Mouse (Mus musculus) CH12.LX (cell line): ENCODE measurements around the gene Gm49325. TPM values are rescaled to one million over a fixed set of nuclear protein-coding genes. Genes with fewer than 3 reads are reported as not detected.
A peak's percentile ranks its signal among the peaks of the same experiment; 100 is the strongest.

Experiments
- DNase-seq: peaks from one replicate; pipeline ENCODE4 v3.0.0-alpha.2; 2013; ENCODE audit errors: extremely low read depth
- H3K27ac ChIP-seq: 2 replicates; pipeline ENCODE4 v1.5.1; 2012; ENCODE audit warnings: low read depth, mild to moderate bottlenecking, control low read depth, moderate library complexity; ENCODE audit not compliant: insufficient read depth
- H3K27me3 ChIP-seq: replicated peaks from 2 replicates; pipeline ENCODE3; 2012; ENCODE audit warnings: inconsistent platforms
- H3K36me3 ChIP-seq, 2 experiments: replicated peaks in 1 of 2; 2 replicates each; pipeline versions ENCODE3 to v1.6.1; 2012; ENCODE audit warnings: inconsistent platforms in 1 of 2, low read length in 1 of 2, mild to moderate bottlenecking in 1 of 2, mixed read lengths in 1 of 2, moderate library complexity in 1 of 2; ENCODE audit not compliant: control insufficient read depth in 1 of 2, insufficient read depth in 1 of 2
- H3K4me1 ChIP-seq, 2 experiments: 2 replicates each; pipeline ENCODE4 v1.6.1; 2012; ENCODE audit warnings: inconsistent platforms in 1 of 2, moderate library complexity in 1 of 2; ENCODE audit not compliant: insufficient read depth in 2 of 2, control insufficient read depth in 1 of 2
- H3K4me2 ChIP-seq: 2 replicates; pipeline ENCODE4 v1.6.1; 2012; ENCODE audit warnings: low read depth, mild to moderate bottlenecking, control low read depth; ENCODE audit not compliant: poor library complexity, insufficient read depth, severe bottlenecking
- H3K4me3 ChIP-seq, 3 experiments: fragments of 150-350 bp in 1 of 3; sonication (generic) in 1 of 3; replicated peaks in 1 of 3; 2 replicates each; pipeline versions ENCODE3 to v1.5.1; 2011 to 2012; ENCODE audit warnings: low read depth in 2 of 3, low read length in 2 of 3, mild to moderate bottlenecking in 2 of 3, moderate library complexity in 2 of 3, control low read depth in 1 of 3, improper control_type of control experiment in 1 of 3, inconsistent platforms in 1 of 3, mixed read lengths in 1 of 3; ENCODE audit not compliant: poor library complexity in 1 of 3
- H3K79me2 ChIP-seq: replicated peaks from 2 replicates; pipeline ENCODE4 v1.6.1; 2012; ENCODE audit warnings: mild to moderate bottlenecking, moderate library complexity; ENCODE audit not compliant: control insufficient read depth, poor library complexity, insufficient read depth, severe bottlenecking; ENCODE audit errors: extremely low read depth
- H3K9ac ChIP-seq: 2 replicates; pipeline ENCODE4 v1.6.1; 2012; ENCODE audit warnings: low read depth, mild to moderate bottlenecking, control low read depth, moderate library complexity; ENCODE audit not compliant: insufficient read depth
- H3K9me3 ChIP-seq: replicated peaks from 2 replicates; pipeline ENCODE3; 2012; ENCODE audit warnings: low read length, inconsistent platforms, mixed read lengths
- BHLHE40 ChIP-seq: IDR thresholded peaks from 2 replicates; pipeline ENCODE4 v1.6.1; 2011; ENCODE audit warnings: mild to moderate bottlenecking, low read depth, low read length, improper control_type of control experiment
- CHD2 ChIP-seq: IDR thresholded peaks from 2 replicates; pipeline ENCODE4 v1.6.1; 2011; ENCODE audit warnings: low read length, improper control_type of control experiment
- CTCF ChIP-seq, 2 experiments: IDR thresholded peaks in 1 of 2; conservative IDR thresholded peaks in 1 of 2; 2 replicates each; pipeline ENCODE4 v1.5.1; 2011 to 2012; ENCODE audit warnings: low read depth in 2 of 2, low read length in 2 of 2, improper control_type of control experiment in 1 of 2, inconsistent platforms in 1 of 2, mild to moderate bottlenecking in 1 of 2, moderate library complexity in 1 of 2
- ELF1 ChIP-seq: IDR thresholded peaks from 2 replicates; pipeline ENCODE4 v1.6.1; 2014; ENCODE audit warnings: low read depth, mild to moderate bottlenecking, inconsistent platforms, low read length, improper control_type of control experiment
- ETS1 ChIP-seq: conservative IDR thresholded peaks from 2 replicates; pipeline ENCODE4 v1.6.1; 2012; ENCODE audit warnings: low read depth, mild to moderate bottlenecking, inconsistent platforms, low read length, improper control_type of control experiment, moderate library complexity
- GABPA ChIP-seq: IDR thresholded peaks from 2 replicates; pipeline ENCODE4 v1.6.1; 2012; ENCODE audit warnings: low read depth, low read length, improper control_type of control experiment, inconsistent platforms; ENCODE audit not compliant: insufficient replicate concordance
- HCFC1 ChIP-seq: IDR thresholded peaks from 2 replicates; pipeline ENCODE4 v1.6.1; 2012; ENCODE audit warnings: low read depth, mild to moderate bottlenecking, inconsistent platforms, low read length, improper control_type of control experiment
- IRF4 ChIP-seq: IDR thresholded peaks from 2 replicates; pipeline ENCODE4 v1.6.1; 2014; ENCODE audit warnings: low read depth, mild to moderate bottlenecking, inconsistent platforms, low read length, improper control_type of control experiment
- JUN ChIP-seq: IDR thresholded peaks from 2 replicates; pipeline ENCODE4 v1.6.1; 2011; ENCODE audit warnings: low read depth, mild to moderate bottlenecking, low read length, improper control_type of control experiment, moderate library complexity; ENCODE audit not compliant: insufficient read depth
- KAT2A ChIP-seq: IDR thresholded peaks from 2 replicates; pipeline ENCODE4 v1.6.1; 2012; ENCODE audit warnings: low read length, improper control_type of control experiment, inconsistent platforms; ENCODE audit not compliant: insufficient replicate concordance
- MAX ChIP-seq: IDR thresholded peaks from 2 replicates; pipeline ENCODE4 v1.6.1; 2011; ENCODE audit warnings: low read length, improper control_type of control experiment
- MAZ ChIP-seq: IDR thresholded peaks from 2 replicates; pipeline ENCODE4 v1.6.1; 2012; ENCODE audit warnings: low read depth, mild to moderate bottlenecking, inconsistent platforms, low read length, improper control_type of control experiment, moderate library complexity
- MEF2A ChIP-seq: IDR thresholded peaks from 2 replicates; pipeline ENCODE4 v1.6.1; 2014; ENCODE audit warnings: low read depth, mild to moderate bottlenecking, inconsistent platforms, low read length, improper control_type of control experiment, borderline replicate concordance
- NELFE ChIP-seq: IDR thresholded peaks from 2 replicates; pipeline ENCODE4 v1.6.1; 2011; ENCODE audit warnings: low read depth, low read length, improper control_type of control experiment
- PAX5 ChIP-seq: IDR thresholded peaks from 2 replicates; pipeline ENCODE4 v1.6.1; 2012; ENCODE audit warnings: low read length, inconsistent platforms, mixed read lengths
- POLR2A ChIP-seq: IDR thresholded peaks from 2 replicates; pipeline ENCODE4 v1.6.1; 2011; ENCODE audit warnings: low read depth, mild to moderate bottlenecking, improper control_type of control experiment, low read length
- POLR2AphosphoS2 ChIP-seq: IDR thresholded peaks from 2 replicates; pipeline ENCODE4 v1.6.1; 2011; ENCODE audit warnings: low read depth, low read length, improper control_type of control experiment
- RCOR1 ChIP-seq: conservative IDR thresholded peaks from 2 replicates; pipeline ENCODE4 v1.6.1; 2012; ENCODE audit warnings: low read depth, mild to moderate bottlenecking, inconsistent platforms, low read length, improper control_type of control experiment
- SIN3A ChIP-seq: IDR thresholded peaks from 2 replicates; pipeline ENCODE4 v1.6.1; 2012; ENCODE audit warnings: low read length, improper control_type of control experiment, inconsistent platforms
- USF1 ChIP-seq: IDR thresholded peaks from 2 replicates; pipeline ENCODE4 v1.6.1; 2014; ENCODE audit warnings: low read depth, mild to moderate bottlenecking, inconsistent platforms, low read length, improper control_type of control experiment
- ZC3H11A ChIP-seq: IDR thresholded peaks from 2 replicates; pipeline ENCODE4 v1.6.1; 2012; ENCODE audit warnings: low read depth, mild to moderate bottlenecking, inconsistent platforms, low read length, improper control_type of control experiment
- ZKSCAN1 ChIP-seq: IDR thresholded peaks from 2 replicates; pipeline ENCODE4 v1.6.1; 2012; ENCODE audit warnings: low read depth, inconsistent platforms, low read length, improper control_type of control experiment, borderline replicate concordance
- ZMIZ1 ChIP-seq: IDR thresholded peaks from 2 replicates; pipeline ENCODE4 v1.6.1; 2012; ENCODE audit warnings: low read depth, mild to moderate bottlenecking, inconsistent platforms, low read length, improper control_type of control experiment
- ZNF384 ChIP-seq: IDR thresholded peaks from 2 replicates; pipeline ENCODE4 v1.6.1; 2012; ENCODE audit warnings: low read depth, low read length, improper control_type of control experiment, inconsistent platforms
- dilution Hi-C: fragments of 300-500 bp; cut with MboI; formaldehyde crosslinking; loops from 2 replicates; pipeline ENCODE4 v1.14.3; 2020; ENCODE audit warnings: low sequenced_read_pairs; ENCODE audit not compliant: extremely low pct_unique_long_range_greater_than_20kb, extremely low pct_ligation_motif_present
- in situ Hi-C: fragments of 300-500 bp; cut with MboI; formaldehyde crosslinking; loops from 3 replicates; pipeline ENCODE4 v1.14.3; 2019; ENCODE audit warnings: low sequenced_read_pairs, low pct_ligation_motif_present, low pct_unique_long_range_greater_than_20kb, mixed read lengths
- polyA plus RNA-seq: library from polyadenylated mRNA; unstranded; fragments of >175 nt; gene quantifications from 2 replicates; pipeline ENCODE4 v1.2.1, GENCODE M21; 2012; ENCODE audit warnings: low read depth; ENCODE audit not compliant: insufficient read length
- total RNA-seq, 2 experiments: library from RNA; depleted of rRNA; stranded (reverse); fragments of 300-350 nt in 1 of 2; fragments of >200 nt in 1 of 2; gene quantifications; 2 replicates each; pipeline ENCODE4 v1.2.3; 2012 to 2014

The Gm49325 gene
- total and polyA plus RNA-seq, 3 experiments, result 1.1 to 26.9 TPM; not detected in 1

- Histone ChIP-seq H3K27me3 (no peaks in the 10 kb centered on the region), H3K9ac (no peak overlapping the region), H3K79me2 (peaks cover 13% of the 10 kb centered on the region), H3K4me2 (no peak overlapping the region), H3K9me3 (peaks cover 7% of the 10 kb centered on the region), H3K4me1 (peaks cover 5 to 13% of the 10 kb centered on the region in 2 experiments), H3K4me3 (no peak overlapping the region), H3K27ac (no peak overlapping the region), H3K36me3 (peaks cover 10 to 22% of the 10 kb centered on the region in 2 experiments)
- DNase-seq, result no peak
- dilution Hi-C loops (no loop called here), in situ Hi-C loops (no loop called here)
- TF ChIP-seq BHLHE40 (no peak), GABPA (no peak), RCOR1 (no peak), IRF4 (no peak), MAZ (no peak), MAX (no peak), USF1 (no peak), KAT2A (no peak)
These were observed 3.0 kb upstream of the Gm49325 start for GRCm38 (mm10) chr10:77603021-77603420.

- dilution Hi-C loops, result no loop called here
- peaks cover 13% of the 10 kb centered on the region for H3K79me2 ChIP-seq
- no peak overlapping the region for H3K4me3 ChIP-seq
- no peak overlapping the region for H3K9ac ChIP-seq
- peaks cover 7% of the 10 kb centered on the region for H3K9me3 ChIP-seq
- peaks cover 5 to 14% of the 10 kb centered on the region in 2 experiments for H3K4me1 ChIP-seq
- in situ Hi-C loops, result no loop called here
- H3K27ac ChIP-seq, result no peak overlapping the region
- peaks cover 1 to 19% of the 10 kb centered on the region in 2 experiments for H3K36me3 ChIP-seq
- DNase-seq, result no peak
- H3K4me2 ChIP-seq, result no peak overlapping the region
- no peaks in the 10 kb centered on the region for H3K27me3 ChIP-seq
- no peak for TF ChIP-seq HCFC1
- no peak for TF ChIP-seq NELFE
- TF ChIP-seq CTCF (conservative IDR thresholded peaks at IDR 0.05 in 1 of 2, IDR thresholded peaks at IDR 0.05 in 1 of 2; ENCODE audit: low read depth in 2 of 2, low read length in 2 of 2), result peak; percentile 23 to 38; a peak in 1 of 4 replicates
These were observed 1.9 kb upstream of the Gm49325 start for GRCm38 (mm10) chr10:77604111-77604510.

GRCm38 (mm10) chr10:77604958-77605357 lies 1.0 kb upstream of the Gm49325 start:
- in situ Hi-C loops, result no loop called here
- Histone ChIP-seq H3K9ac (no peak overlapping the region), H3K4me2 (no peak overlapping the region), H3K9me3 (peaks cover 7% of the 10 kb centered on the region), H3K4me3 (no peak overlapping the region), H3K36me3 (peaks cover under 1 to 23% of the 10 kb centered on the region in 2 experiments), H3K27me3 (no peaks in the 10 kb centered on the region), H3K79me2 (peaks cover 13% of the 10 kb centered on the region), H3K4me1 (peaks cover 5 to 14% of the 10 kb centered on the region in 2 experiments), H3K27ac (no peak overlapping the region)
- DNase-seq, result no peak
- dilution Hi-C loops, result no loop called here
- TF ChIP-seq ZMIZ1 (no peak), MAZ (no peak), ZNF384 (no peak), ZC3H11A (no peak), ETS1 (no peak), JUN (no peak), CHD2 (no peak), USF1 (no peak), PAX5 (no peak), POLR2AphosphoS2 (no peak), GABPA (no peak), SIN3A (no peak), ZKSCAN1 (no peak), BHLHE40 (no peak), POLR2A (no peak), MEF2A (no peak), ELF1 (no peak)
